Mouse (Mus musculus) cerebellum, postnatal 14 days (tissue): ENCODE measurements around the gene Larp1.
A peak's percentile ranks its signal among the peaks of the same experiment; 100 is the strongest.

Experiments used
- DNase-seq, 2 experiments: peaks; one replicate each; pipeline ENCODE4 v3.0.0; 2021; ENCODE audit warnings: mixed read lengths in 2 of 2

The Larp1 gene

GRCm38 (mm10) chr11:58102146-58102545, 93.3 kb downstream of the Larp1 start:
- DNase-seq = no peak

DNA sequence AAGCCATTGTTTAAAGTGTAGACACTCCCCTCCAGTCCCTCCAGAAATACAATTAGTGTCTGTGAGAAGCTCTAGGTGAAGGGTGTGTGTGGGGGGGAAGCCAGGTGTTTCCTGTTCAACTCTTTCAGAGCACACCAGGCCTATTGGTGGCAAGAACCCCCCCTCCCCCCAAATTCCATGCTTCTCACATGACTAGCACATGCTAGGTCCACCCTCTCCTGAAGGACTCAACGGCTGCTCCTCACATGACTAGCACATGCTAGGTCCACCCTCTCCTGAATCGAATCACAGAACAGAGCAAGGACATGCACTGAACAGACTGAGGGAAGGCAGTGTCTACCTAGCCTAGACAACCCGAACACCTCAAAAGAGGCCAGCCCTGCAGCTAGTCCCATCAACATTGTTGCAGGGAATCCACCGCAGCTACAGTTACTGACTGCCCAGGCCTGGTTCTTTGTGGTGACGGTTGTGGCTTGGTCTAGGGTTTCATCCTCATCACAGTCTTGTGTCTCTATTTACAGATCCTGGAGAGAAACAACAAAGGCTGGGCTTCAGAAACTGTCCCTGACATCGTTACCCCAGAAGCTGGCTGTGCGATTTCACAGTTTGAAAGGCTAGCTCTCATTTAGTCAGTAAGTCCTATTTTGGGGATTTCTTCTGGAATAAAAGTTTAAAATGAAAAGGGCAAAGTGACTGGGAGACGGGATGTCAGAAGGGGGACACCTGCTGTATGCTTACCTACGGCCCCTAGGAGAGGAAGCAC, 93.9 kb downstream of the Larp1 start:
- DNase-seq = no peak

DNA sequence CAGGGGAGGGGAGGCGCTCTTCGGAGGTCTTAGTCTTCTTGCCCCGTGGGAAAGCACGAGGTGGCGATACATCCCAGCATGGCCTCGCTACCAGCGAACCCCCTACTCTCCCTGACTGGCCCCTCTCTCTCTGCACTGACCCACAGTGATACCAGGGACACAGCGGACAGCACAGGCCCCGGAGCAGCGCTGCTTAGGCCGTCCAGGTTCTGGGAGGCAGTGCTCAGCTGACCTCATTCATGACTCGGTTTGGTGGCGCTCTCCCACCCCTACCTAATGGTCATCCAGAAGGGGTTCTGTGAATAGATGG, 94.4 kb downstream of the Larp1 start:
- DNase-seq = no peak

DNA sequence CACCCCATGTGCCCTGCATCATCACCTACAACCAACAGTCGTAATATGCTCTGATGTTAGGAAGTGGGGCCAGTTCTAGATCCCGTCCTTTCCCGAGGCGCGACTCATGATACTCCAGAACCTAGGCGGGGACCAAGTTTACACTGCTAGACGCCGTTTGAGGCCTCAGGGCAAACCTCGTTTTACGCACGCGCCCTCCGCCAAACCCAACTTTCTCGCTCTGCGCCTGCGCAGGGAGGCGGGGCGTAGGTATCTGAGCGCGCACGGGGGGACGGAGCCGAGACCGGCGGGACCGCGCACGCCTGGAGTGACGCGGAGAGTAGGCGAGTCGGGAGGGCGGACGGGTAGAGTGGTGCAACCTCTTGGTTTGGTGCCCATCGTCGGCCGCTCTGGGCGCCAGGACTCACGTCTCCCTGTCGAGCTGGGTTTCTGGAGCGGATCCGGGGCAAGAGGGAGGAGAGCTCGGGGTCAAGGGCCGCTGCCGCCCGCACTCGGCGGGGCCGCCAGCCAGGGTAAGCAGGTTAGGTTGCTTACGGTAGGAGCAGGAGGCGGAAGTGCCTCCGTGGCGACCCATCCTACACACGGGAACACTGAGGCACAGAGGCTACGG, 94.9 kb downstream of the Larp1 start, which contains the start of gene Cnot8:
TSS of gene Cnot8 (plus strand) at position 457 of the 610 bp plus-strand sequence.
- peak; percentile 99 for DNase-seq

GRCm38 (mm10) chr11:58104351-58104791, 95.5 kb downstream of the Larp1 start:
- no peak for DNase-seq

DNA sequence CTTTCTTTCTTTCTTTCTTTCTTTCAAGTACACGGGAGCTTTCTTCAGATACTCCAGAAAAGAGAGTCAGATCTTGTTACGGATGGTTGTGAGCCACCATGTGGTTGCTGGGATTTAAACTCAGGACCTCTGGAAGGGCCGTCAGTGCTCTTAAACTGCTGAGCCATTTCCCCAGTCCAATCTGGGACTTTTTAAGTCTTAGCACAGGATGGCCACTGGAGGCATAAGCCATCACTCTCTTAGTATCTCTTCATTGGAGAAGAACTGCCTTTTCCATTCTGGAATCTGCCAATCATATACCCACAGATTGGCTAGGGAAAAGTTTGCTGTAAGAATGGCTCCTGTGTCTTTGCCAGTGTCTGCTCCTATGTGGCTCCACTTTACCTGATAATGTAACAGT, 98.1 kb downstream of the Larp1 start:
- DNase-seq = peak in 1 of 2 experiments; percentile 16

- DNase-seq = no peak
These were observed 98.9 kb downstream of the Larp1 start for GRCm38 (mm10) chr11:58107664-58108337.
